Mouse (Mus musculus): ENCODE results near the gene Cox5b. TPM values are rescaled to one million over a fixed set of nuclear protein-coding genes. Genes with fewer than 3 reads are reported as not detected.

The Cox5b gene
- 114 TPM for polyA plus RNA-seq (2014; fragmentation: Illumina TruSeq; extraction: RNeasy Lipid Tissue Mini Kit (QIAGEN cat#74804); ENCODE audit: low read depth, low replicate concordance)

GRCm38 (mm10) chr1:36691271-36692155 is at the start of gene Cox5b:
Cox5b (plus strand) TSS chr1:36691449.

GRCm38 (mm10) chr1:36682620-36683355 is 8.5 kb upstream of the Cox5b start, which contains the start of gene Fam178b:
Fam178b (minus strand) TSS chr1:36683183.

GRCm38 (mm10) chr1:36709854-36710280 is 18.6 kb downstream of the Cox5b start, which contains the start of gene 4933424G06Rik:
4933424G06Rik (plus strand) TSS chr1:36710149.

GRCm38 (mm10) chr1:36714311-36714710 is 23.1 kb downstream of the Cox5b start, which contains the start of gene Actr1b:
Actr1b (minus strand) TSS chr1:36714422.

Other genes starting within 250 kb of the Cox5b start
- gene Lman2l, start 246.2 kb upstream of the Cox5b start, polyA plus RNA-seq (2014; fragmentation: Illumina TruSeq; extraction: RNeasy Lipid Tissue Mini Kit (QIAGEN cat#74804); ENCODE audit: low read depth, low replicate concordance): 7.7 TPM
- gene Cnnm4, start 219.8 kb upstream of the Cox5b start, polyA plus RNA-seq (2014; fragmentation: Illumina TruSeq; extraction: RNeasy Lipid Tissue Mini Kit (QIAGEN cat#74804); ENCODE audit: low read depth, low replicate concordance): 75.3 TPM
- 9.8 TPM for gene Cnnm3, start 179.6 kb upstream of the Cox5b start, polyA plus RNA-seq (2014; fragmentation: Illumina TruSeq; extraction: RNeasy Lipid Tissue Mini Kit (QIAGEN cat#74804); ENCODE audit: low read depth, low replicate concordance)
- 5.0 TPM for gene Ankrd23, start 154.6 kb upstream of the Cox5b start, polyA plus RNA-seq (2014; fragmentation: Illumina TruSeq; extraction: RNeasy Lipid Tissue Mini Kit (QIAGEN cat#74804); ENCODE audit: low read depth, low replicate concordance)
- not detected for gene Gm42417, start 152.0 kb upstream of the Cox5b start, polyA plus RNA-seq (2014; fragmentation: Illumina TruSeq; extraction: RNeasy Lipid Tissue Mini Kit (QIAGEN cat#74804); ENCODE audit: low read depth, low replicate concordance)
- gene Ankrd39, start 144.0 kb upstream of the Cox5b start, polyA plus RNA-seq (2014; fragmentation: Illumina TruSeq; extraction: RNeasy Lipid Tissue Mini Kit (QIAGEN cat#74804); ENCODE audit: low read depth, low replicate concordance): 3.0 TPM
- 0.95 TPM for gene Sema4c, start 133.1 kb upstream of the Cox5b start, polyA plus RNA-seq (2014; fragmentation: Illumina TruSeq; extraction: RNeasy Lipid Tissue Mini Kit (QIAGEN cat#74804); ENCODE audit: low read depth, low replicate concordance)
- gene Fam178b, start 8.3 kb upstream of the Cox5b start, polyA plus RNA-seq (2014; fragmentation: Illumina TruSeq; extraction: RNeasy Lipid Tissue Mini Kit (QIAGEN cat#74804); ENCODE audit: low read depth, low replicate concordance): not detected
- not detected for gene 4933424G06Rik, start 18.7 kb downstream of the Cox5b start, polyA plus RNA-seq (2014; fragmentation: Illumina TruSeq; extraction: RNeasy Lipid Tissue Mini Kit (QIAGEN cat#74804); ENCODE audit: low read depth, low replicate concordance)
- 19.0 TPM for gene Actr1b, start 23.0 kb downstream of the Cox5b start, polyA plus RNA-seq (2014; fragmentation: Illumina TruSeq; extraction: RNeasy Lipid Tissue Mini Kit (QIAGEN cat#74804); ENCODE audit: low read depth, low replicate concordance)
- gene Zap70, start 70.3 kb downstream of the Cox5b start, polyA plus RNA-seq (2014; fragmentation: Illumina TruSeq; extraction: RNeasy Lipid Tissue Mini Kit (QIAGEN cat#74804); ENCODE audit: low read depth, low replicate concordance): not detected

All from sigmoid colon, adult 10 weeks (tissue).